Mouse (Mus musculus) stomach, postnatal 0 days (tissue): ENCODE results near the gene Gm20422.

Experiments
- CTCF ChIP-seq: IDR thresholded peaks from 2 replicates; pipeline ENCODE4 v1.5.1; 2016; ENCODE audit warnings: antibody characterized with exemption, low read depth, mild to moderate bottlenecking, moderate library complexity
- EP300 ChIP-seq: optimal IDR thresholded peaks from 2 replicates; pipeline ENCODE3; 2016; ENCODE audit warnings: antibody characterized with exemption

DNA sequence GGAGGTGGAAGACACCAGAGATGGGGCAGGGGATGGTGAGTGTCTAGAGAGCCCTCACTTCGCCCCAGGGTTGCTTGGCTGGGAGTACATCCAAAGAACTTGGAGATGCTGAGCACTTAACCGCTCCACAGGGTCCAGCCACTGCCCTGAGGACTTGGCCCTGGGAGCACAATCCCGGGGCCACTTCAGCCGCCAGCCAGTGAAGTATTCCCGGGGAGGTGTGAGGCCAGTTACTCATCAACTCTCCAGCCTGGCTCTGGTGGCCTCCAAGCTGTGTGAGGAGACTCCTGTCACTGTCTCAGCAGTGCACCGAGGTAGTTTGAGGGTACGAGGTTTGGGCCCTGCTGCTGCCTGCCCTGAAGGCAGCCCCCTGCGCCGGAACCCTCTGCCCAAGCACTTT is 45.8 kb upstream of the Gm20422 start:
- no peak for TF ChIP-seq CTCF
- no peak for TF ChIP-seq EP300
